Mouse (Mus musculus) brain, embryonic 14.5 days (tissue): ENCODE measurements around the gene Cpn2. TPM values are rescaled to one million over a fixed set of nuclear protein-coding genes. Genes with fewer than 3 reads are reported as not detected.

Source experiments
- DNase-seq: peaks from one replicate; pipeline ENCODE4 v3.0.0-alpha.2; 2011; ENCODE audit warnings: low read depth
- CTCF ChIP-seq: fragments of 200-500 bp; IDR thresholded peaks from 2 replicates; pipeline ENCODE4 v1.5.1; 2012; ENCODE audit warnings: inconsistent platforms, mild to moderate bottlenecking, moderate library complexity, borderline replicate concordance; ENCODE audit not compliant: insufficient read depth, insufficient read length; ENCODE audit errors: extremely low read depth
- POLR2A ChIP-seq: fragments of 200-500 bp; IDR thresholded peaks from 2 replicates; pipeline ENCODE4 v1.6.1; 2012; ENCODE audit warnings: mild to moderate bottlenecking, inconsistent platforms, borderline replicate concordance; ENCODE audit not compliant: poor library complexity, insufficient read depth, insufficient read length, severe bottlenecking; ENCODE audit errors: extremely low read depth
- polyA plus RNA-seq: library from polyadenylated mRNA; depleted of rRNA; stranded (reverse); fragments of >200 nt; gene quantifications from 2 replicates; pipeline ENCODE4 v1.2.3, GENCODE M21; 2012

Cpn2 gene
- polyA plus RNA-seq, 1 experiment, result not detected

- DNase-seq, result no peak
Measured at GRCm38 (mm10) chr16:30253900-30254299, 13.4 kb downstream of the Cpn2 start.

GRCm38 (mm10) chr16:30253374-30253773 is 13.9 kb downstream of the Cpn2 start:
- DNase-seq, result no peak
- TF ChIP-seq POLR2A (no peak), CTCF (no peak)

More at GRCm38 (mm10) chr16:30253900-30254299, 13.4 kb downstream of the Cpn2 start:
- no peak for TF ChIP-seq CTCF
- no peak for TF ChIP-seq POLR2A

GRCm38 (mm10) chr16:30252003-30252418 is 15.3 kb downstream of the Cpn2 start:
- TF ChIP-seq CTCF (peak; percentile 93), POLR2A (no peak)
- peak; percentile 81 for DNase-seq

- DNase-seq, result no peak
- no peak for TF ChIP-seq CTCF
- no peak for TF ChIP-seq POLR2A
Measured at GRCm38 (mm10) chr16:30244037-30244700, 23.1 kb downstream of the Cpn2 start.

- no peak for DNase-seq
- TF ChIP-seq POLR2A, result no peak
- no peak for TF ChIP-seq CTCF
Measured at GRCm38 (mm10) chr16:30241623-30242022, 25.7 kb downstream of the Cpn2 start.

DNA sequence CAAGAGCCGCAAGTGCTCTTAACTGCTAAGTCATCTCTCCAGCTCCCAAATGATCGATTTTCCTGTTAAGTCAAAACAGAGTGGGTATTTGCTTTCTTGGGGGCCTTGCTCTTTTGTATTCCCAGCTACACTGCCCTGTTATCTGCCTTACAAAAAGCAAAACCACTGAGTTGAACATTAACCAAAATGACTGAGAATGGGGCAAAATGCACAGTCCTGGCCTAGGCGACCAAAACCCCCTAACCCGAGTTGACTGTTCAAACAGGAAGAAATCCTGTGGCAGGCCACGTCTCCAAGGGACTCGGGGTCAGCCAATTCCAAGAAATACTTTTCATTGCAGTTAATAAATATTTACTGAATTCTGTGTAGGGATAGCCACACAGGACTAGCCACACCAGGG is 28.5 kb downstream of the Cpn2 start:
- no peak for TF ChIP-seq CTCF
- no peak for TF ChIP-seq POLR2A
- no peak for DNase-seq

- TF ChIP-seq CTCF (peak; percentile 94), POLR2A (no peak)
- peak; percentile 80 for DNase-seq
Measured at GRCm38 (mm10) chr16:30236091-30236699, 31.1 kb downstream of the Cpn2 start.

DNA sequence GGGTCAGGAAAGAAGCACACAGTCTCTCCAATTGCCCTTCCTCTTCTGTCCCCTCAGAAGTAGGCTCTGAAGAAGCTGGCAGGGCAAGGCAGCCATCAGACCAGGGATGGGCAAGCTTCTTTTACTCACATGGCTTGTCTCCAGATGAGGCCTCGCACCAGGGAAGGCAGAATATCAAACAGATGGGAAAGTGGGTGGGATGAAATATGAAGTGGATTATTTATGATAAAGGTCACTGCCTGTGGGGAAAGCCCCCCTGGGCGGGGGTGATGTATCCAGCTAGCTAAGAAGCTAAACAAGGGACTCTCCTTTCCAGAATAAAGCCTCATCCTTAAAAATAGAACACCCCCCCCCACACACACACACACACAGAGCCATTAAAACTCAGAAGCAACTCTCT is 31.7 kb downstream of the Cpn2 start:
- peak; percentile 17 for DNase-seq
- TF ChIP-seq CTCF, result no peak

- TF ChIP-seq CTCF (no peak), POLR2A (no peak)
- DNase-seq, result no peak
Measured at GRCm38 (mm10) chr16:30234636-30235546, 32.4 kb downstream of the Cpn2 start.

- no peak for TF ChIP-seq POLR2A
- no peak for TF ChIP-seq CTCF
- DNase-seq, result no peak
Measured at GRCm38 (mm10) chr16:30234077-30234476, 33.2 kb downstream of the Cpn2 start.

GRCm38 (mm10) chr16:30231882-30232604 is 35.3 kb downstream of the Cpn2 start:
- TF ChIP-seq POLR2A (no peak), CTCF (no peak)
- DNase-seq, result peak; percentile 75

DNA sequence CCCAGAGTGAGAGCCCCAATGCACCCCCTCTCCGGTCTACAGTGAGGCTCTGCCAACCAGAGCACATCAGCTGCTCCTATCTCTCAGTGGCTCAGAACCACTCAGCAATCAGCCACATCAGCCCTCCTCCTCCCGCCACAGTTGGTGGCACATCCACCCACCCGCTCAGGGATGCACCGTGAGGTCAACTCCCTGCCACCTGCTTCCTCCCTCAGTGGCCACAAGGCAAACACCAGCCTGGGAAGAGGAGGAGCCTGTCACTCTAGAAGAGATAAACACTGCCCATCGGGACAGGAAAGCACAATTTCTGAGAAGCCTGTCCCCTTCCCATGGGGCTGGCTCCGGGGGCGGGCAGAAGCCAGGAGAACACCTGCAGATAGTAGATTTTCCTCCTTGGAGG is 39.9 kb downstream of the Cpn2 start:
- TF ChIP-seq POLR2A, result no peak
- no peak for TF ChIP-seq CTCF
- no peak for DNase-seq
